Mouse (Mus musculus) Muller cell, postnatal 12 days (primary cell): ENCODE data around the gene Cd72.
"Not testable (repeated sequence)": the region's sequence is repeated elsewhere in the genome, so short reads cannot be mapped to it uniquely, and the experiment has no call there.

Experiments used
- DNase-seq: peaks from one replicate; pipeline ENCODE4 v3.0.0-alpha.2; 2015; ENCODE audit errors: inconsistent ontology term

The Cd72 gene

GRCm38 (mm10) chr4:43454041-43454836, at the start of gene Cd72:
Gene Cd72, minus strand, starts transcription at chr4:43454628.
- DNase-seq = no peak

DNA sequence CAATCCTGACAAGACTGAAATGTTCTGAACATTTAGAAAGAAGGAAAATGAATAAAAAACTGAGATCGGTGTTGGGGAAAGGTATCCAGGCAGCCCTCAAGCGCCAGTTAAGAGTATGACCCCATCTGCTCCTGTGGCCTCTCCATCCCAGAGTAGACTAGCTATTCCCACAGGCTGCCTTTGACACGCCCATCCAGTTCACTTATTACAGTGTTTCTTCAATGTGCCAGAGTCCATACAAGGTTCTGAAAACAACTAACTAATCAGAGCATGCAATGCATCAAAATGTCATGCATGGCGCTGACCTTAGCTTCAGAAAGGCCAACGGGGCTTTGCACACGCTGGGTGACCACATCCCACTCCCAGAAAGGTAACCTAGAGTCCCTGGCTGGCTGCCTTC, 49.1 kb upstream of the Cd72 start:
- DNase-seq = no peak

DNA sequence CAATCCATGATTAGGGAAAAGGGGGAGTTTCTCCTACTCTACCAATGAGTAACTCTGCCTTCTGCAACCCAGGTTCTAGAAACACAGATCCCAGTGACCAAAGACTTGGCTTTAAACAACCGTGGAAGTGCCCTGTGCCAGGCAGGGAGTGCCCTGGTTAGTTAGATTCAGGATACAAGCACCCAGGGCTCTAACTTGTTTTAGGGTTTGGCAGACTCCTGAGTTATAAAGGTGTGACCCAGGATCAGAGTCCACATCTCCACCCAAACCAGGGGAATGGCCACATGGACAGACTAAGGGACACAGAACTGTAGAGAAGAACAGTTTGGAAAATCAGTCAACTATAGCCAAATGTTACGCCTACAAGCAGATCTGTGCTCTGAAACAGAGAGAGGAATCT, 48.6 kb upstream of the Cd72 start:
- no peak for DNase-seq

GRCm38 (mm10) chr4:43499407-43500333, 45.2 kb upstream of the Cd72 start, which contains the start of gene Arhgef39:
Gene Arhgef39, minus strand, starts transcription at chr4:43499695.
- peak; percentile 87 for DNase-seq

DNA sequence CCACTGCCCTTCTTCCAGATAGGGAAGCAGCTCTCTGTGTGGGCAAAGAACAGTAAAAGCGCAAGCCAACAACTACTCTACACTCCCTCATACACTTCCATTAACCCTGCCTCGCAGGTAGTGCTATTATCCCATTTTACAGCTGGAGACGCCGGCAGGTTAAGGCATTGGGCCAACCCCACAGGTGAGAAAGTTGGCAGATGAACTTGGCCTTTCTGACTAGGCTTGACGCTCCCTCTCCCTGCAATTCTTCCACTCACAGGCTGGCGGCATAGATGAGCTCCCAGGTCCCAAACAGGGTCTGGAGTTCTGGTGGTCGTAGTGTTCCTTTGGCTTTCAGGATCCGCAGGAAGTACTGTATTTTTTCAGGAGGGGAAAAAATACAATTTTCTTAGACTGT, 44.6 kb upstream of the Cd72 start:
- no peak for DNase-seq

DNA sequence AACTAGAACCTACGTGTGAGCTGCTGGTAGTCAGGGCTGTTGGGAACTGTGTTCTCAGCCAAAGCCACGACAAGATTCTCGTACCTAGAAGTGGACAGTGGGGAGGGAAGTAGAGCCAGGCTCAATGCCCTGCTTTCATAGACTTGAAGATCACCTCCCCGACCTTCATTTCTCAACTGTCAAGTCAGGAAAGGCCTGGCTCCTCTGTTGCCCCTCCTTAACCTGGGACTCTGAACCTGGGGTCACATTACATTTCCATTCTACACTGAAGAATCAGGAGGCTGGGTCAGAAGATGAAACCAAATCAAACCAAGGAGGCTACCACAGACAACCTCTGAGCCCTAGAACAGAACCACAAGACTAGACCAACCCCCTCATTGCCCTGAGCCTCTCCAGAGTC, 43.5 kb upstream of the Cd72 start:
- DNase-seq = no peak

DNA sequence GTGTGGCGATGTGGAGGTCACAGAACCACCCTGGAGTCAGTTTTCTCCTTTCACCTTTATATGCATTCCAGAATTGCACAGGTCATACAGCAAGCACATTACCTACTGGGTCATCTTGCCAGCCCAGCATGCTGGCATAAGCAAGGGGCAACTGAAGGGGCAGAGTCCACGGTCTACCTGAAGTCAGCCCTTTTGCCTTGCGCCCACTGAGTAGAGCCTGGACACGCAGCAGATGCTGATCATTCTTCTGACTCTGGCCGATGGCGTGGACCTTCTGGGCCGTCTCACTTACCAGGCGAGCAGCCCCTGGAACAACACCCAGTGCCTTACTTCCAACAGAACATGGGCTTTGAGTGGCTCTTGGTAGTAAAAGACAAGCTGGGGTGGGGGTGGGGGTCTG, 43.0 kb upstream of the Cd72 start:
- no peak for DNase-seq

- DNase-seq = no peak
These were observed 42.2 kb upstream of the Cd72 start for GRCm38 (mm10) chr4:43496587-43496986.

GRCm38 (mm10) chr4:43493846-43494240, 39.4 kb upstream of the Cd72 start:
- DNase-seq = no peak

DNA sequence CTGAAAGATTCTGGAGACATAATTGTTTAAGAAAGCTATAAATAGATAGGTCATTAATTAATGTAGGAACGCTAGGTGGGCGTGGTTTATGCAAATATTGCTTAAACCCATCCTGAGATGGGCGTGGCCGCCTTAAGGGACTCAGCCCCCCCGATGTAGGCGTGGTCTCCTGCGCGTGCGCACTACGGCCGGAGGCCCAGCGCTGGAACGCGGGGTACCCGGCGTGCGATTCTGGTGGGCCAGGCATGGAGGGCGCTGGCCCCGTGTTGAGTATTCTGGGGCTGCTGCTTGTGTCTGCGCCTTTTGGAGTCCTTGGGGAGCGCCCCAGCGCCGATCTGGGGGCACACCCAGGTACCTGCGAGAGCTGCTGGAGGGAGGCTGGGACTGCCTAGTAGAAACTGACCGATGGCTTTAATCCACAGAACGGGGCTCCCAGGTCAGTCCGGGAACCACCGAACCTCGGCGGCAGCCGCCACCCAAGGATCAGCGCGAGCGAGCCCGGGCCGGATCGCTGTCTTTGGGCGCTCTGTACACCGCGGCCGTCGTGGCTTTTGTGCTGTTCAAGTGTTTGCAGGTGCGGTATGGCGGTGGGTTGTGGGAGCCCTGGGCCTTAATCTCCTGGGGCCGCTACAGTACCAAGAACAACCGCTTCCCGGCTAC, 38.9 kb upstream of the Cd72 start:
- DNase-seq = peak; percentile 96

DNA sequence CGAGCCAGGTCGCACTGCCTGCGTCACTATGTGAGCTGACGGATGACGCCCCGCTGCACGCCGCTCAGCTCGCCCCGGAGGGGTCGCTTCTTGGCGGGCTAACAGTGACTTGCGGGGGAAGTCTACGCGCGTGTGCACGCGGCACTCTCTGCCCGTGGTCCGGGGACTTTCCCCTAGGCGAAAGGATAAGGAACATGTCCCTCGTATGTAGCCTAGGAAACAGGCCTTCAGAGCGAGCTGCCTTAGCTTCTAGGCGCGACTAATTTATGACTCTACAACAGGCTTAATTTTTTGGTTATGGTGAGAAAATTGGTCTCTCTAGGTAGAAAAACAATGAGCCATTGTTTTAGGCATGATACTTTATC, 38.4 kb upstream of the Cd72 start, which contains the start of gene Ccdc107:
Gene Ccdc107 (plus strand): TSS at position 80 of the 365 bp plus-strand sequence.
- peak; percentile 97 for DNase-seq

DNA sequence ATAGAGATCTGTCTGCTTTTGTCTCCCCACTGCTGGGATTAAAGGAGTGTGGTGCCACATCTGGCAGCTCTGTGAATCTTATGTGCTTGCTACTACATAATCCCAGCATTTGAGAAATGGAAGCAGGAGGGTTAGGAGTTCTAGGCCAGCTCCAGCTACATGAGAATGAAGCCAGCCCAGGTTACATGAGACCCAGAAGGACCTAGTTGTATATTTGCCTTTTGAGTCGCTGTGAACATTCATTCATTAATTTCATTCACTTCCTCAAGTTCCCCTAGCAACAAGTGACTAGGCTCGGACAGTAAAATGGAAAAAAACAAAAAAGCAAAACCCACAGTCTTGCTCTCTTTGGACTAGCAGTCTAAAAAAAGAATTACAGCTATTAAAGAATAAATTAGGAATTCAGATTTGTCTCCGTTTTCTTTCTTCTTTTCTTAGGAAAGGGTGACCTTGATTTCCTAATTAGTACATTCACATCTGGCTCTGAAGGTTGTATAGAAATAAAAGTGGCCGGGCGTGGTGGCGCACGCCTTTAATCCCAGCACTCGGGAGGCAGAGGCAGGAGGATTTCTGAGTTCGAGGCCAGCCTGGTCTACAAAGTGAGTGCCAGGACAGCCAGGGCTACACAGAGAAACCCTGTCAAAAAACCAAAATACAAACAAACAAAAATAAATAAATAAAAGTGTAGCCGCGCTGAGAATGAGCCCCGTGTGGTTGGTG, 37.8 kb upstream of the Cd72 start:
- DNase-seq = peak; percentile 57

GRCm38 (mm10) chr4:43490801-43491200, 36.4 kb upstream of the Cd72 start:
- DNase-seq = no peak

- DNase-seq = no peak
These were observed 35.2 kb upstream of the Cd72 start for GRCm38 (mm10) chr4:43489611-43490010.

- not testable (repeated sequence) for DNase-seq
These were observed 31.2 kb upstream of the Cd72 start for GRCm38 (mm10) chr4:43485666-43486065.

GRCm38 (mm10) chr4:43483535-43484091, 29.2 kb upstream of the Cd72 start, which contains the start of gene Sit1:
Gene Sit1, minus strand, starts transcription at chr4:43483734.
- DNase-seq = no peak

- DNase-seq = no peak
These were observed 28.2 kb upstream of the Cd72 start for GRCm38 (mm10) chr4:43482591-43482990.

GRCm38 (mm10) chr4:43481894-43482456, 27.5 kb upstream of the Cd72 start:
- no peak for DNase-seq

GRCm38 (mm10) chr4:43480985-43481384, 26.6 kb upstream of the Cd72 start:
- DNase-seq = no peak
